ENCODE assay signal across 9 mouse cellular contexts in the genomic region with DNA sequence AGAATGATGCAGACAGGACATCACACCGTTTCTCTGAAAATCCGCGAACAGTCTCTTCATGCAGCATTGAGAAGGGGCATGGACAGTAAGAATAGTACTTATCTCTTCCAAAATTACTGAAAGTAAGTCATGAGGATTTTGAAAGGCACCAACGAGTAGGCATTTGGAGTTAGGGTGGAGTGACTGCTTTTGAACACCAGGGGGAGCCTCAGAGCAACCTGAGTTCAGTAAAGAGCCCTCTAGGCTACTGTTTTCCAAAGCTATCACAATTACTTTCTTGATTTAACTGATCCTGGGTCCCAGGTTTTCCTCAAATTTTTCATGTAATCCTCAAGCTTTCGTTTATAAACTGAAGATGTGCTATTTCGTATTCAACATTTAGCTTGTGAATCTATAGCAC. TPM values are rescaled to one million over a fixed set of nuclear protein-coding genes. Genes with fewer than 3 reads are reported as not detected.
DNase-seq lines count a peak whose midpoint lies in the region; TF ChIP-seq lines count a peak whose summit lies in the region.
"Had no signal": no experiment of that assay in that cellular context is flagged by ENCODE, and none has a peak within 500 bp of the region (broad histone marks: within the 10 kb centered on the region; RNA-seq: fewer than 3 reads in every experiment).

No protein-coding gene starts in this region.

- peak; percentile 96 for TF ChIP-seq CTCF in layer of hippocampus, adult 2 months (conservative IDR thresholded peaks at IDR 0.05)

- no peak overlapping the region for H3K4me3 ChIP-seq in embryonic facial prominence, embryonic 10.5 days
- H3K4me3 ChIP-seq in layer of hippocampus, adult 2 months: no peak overlapping the region
- H3K4me3 ChIP-seq: limb, embryonic 12.5 days had no signal

- H3K9me3 ChIP-seq in embryonic facial prominence, embryonic 10.5 days: no peaks in the 10 kb centered on the region
- H3K9me3 ChIP-seq: limb, embryonic 12.5 days had no signal

- WGBS in embryonic facial prominence, embryonic 10.5 days: 33% methylated on average over 6 of the region's 6 CpGs

- no peaks in the 10 kb centered on the region for H3K27me3 ChIP-seq in embryonic facial prominence, embryonic 10.5 days (replicated peaks; ENCODE audit: low read depth, poor library complexity, severe bottlenecking)
- H3K27me3 ChIP-seq: limb, embryonic 12.5 days had no signal

- no peaks in the 10 kb centered on the region for H3K4me1 ChIP-seq in embryonic facial prominence, embryonic 10.5 days
- H3K4me1 ChIP-seq: limb, embryonic 12.5 days had no signal

- no peaks in the 10 kb centered on the region for H3K36me3 ChIP-seq in embryonic facial prominence, embryonic 10.5 days (replicated peaks)
- H3K36me3 ChIP-seq: limb, embryonic 12.5 days had no signal

- DNase-seq in heart, adult 18-20 months: peak; percentile 22 to 57
- DNase-seq in heart, adult 11 months: no peak
- peak; percentile 38 for DNase-seq in 416B (ENCODE audit: low read depth)
- DNase-seq in adrenal gland, postnatal 25 days: peak; percentile 39
- DNase-seq in embryonic facial prominence, embryonic 10.5 days (ENCODE audit: low spot score): peak; percentile 47
- DNase-seq in layer of hippocampus, adult 2 months (ENCODE audit: low spot score in 2 of 2): peak; percentile 29 to 58
- DNase-seq in lung, postnatal 36 days: peak; percentile 56
- DNase-seq in testis, postnatal 14 days (ENCODE audit: low spot score): peak; percentile 12

- no peak overlapping the region for H3K27ac ChIP-seq in embryonic facial prominence, embryonic 10.5 days (replicated peaks)
- H3K27ac ChIP-seq in layer of hippocampus, adult 2 months: no peak overlapping the region
- H3K27ac ChIP-seq: limb, embryonic 12.5 days had no signal

RNA-seq across cellular contexts. Expression of gene Smgc, which starts 56.9 kb away (rescaled TPM):
- not detected for total RNA-seq in heart, adult 18-20 months (2021)
- total RNA-seq in adrenal gland, postnatal 25 days (2021): not detected in 2 replicates
- polyA plus RNA-seq in embryonic facial prominence, embryonic 10.5 days (2016; fragmentation: Nextera tagmentation; extraction: Ambion mirVana): not detected in 2 replicates
- not detected for total RNA-seq in layer of hippocampus, adult 2 months (2021)
- polyA plus RNA-seq: limb, embryonic 12.5 days had no signal
